Mouse (Mus musculus): ENCODE data around the gene Jdp2. TPM values are rescaled to one million over a fixed set of nuclear protein-coding genes. Genes with fewer than 3 reads are reported as not detected.

Jdp2 gene
- polyA plus RNA-seq, 1 experiment from 2014 or later, result 0.10 TPM

GRCm38 (mm10) chr12:85581261-85582066, 17.4 kb upstream of the Jdp2 start:
- Histone ChIP-seq H3K9ac (replicated peaks) (no peak overlapping the region), H3K4me1 (peaks cover 12% of the 10 kb centered on the region), H3K27ac (replicated peaks) (peak overlapping the region; percentile 53), H3K4me3 (no peak overlapping the region), H3K36me3 (no peaks in the 10 kb centered on the region), H3K27me3 (no peaks in the 10 kb centered on the region), H3K4me2 (replicated peaks) (peak overlapping the region; percentile 17; the same call in 1 of the 2 replicates), H3K9me3 (no peaks in the 10 kb centered on the region)
- 32% methylated on average over 15 of the region's 15 CpGs for WGBS
- ATAC-seq (replicated peaks), result peak; percentile 80

GRCm38 (mm10) chr12:85582067-85582316, 16.8 kb upstream of the Jdp2 start:
- no peak for ATAC-seq (replicated peaks)
- Histone ChIP-seq H3K9ac (replicated peaks) (no peak overlapping the region), H3K36me3 (no peaks in the 10 kb centered on the region), H3K4me3 (no peak overlapping the region), H3K27ac (replicated peaks) (peak overlapping the region; percentile 53; the same call in 1 of the 2 replicates), H3K4me1 (peaks cover 12% of the 10 kb centered on the region), H3K27me3 (no peaks in the 10 kb centered on the region), H3K4me2 (replicated peaks) (no peak overlapping the region), H3K9me3 (no peaks in the 10 kb centered on the region)
- WGBS, result 58% methylated on average over 5 of the region's 5 CpGs

- no peak for ATAC-seq (replicated peaks)
- Histone ChIP-seq H3K27ac (replicated peaks) (no peak overlapping the region), H3K4me3 (no peak overlapping the region), H3K9me3 (no peaks in the 10 kb centered on the region), H3K36me3 (no peaks in the 10 kb centered on the region), H3K9ac (replicated peaks) (no peak overlapping the region), H3K4me2 (replicated peaks) (no peak overlapping the region), H3K27me3 (no peaks in the 10 kb centered on the region), H3K4me1 (peaks cover 12% of the 10 kb centered on the region)
- 75% methylated on average over 11 of the region's 11 CpGs for WGBS
Measured at GRCm38 (mm10) chr12:85585761-85586258, 13.0 kb upstream of the Jdp2 start.

GRCm38 (mm10) chr12:85589870-85590382, 8.9 kb upstream of the Jdp2 start:
- 71% methylated on average over 5 of the region's 5 CpGs for WGBS
- no peak for ATAC-seq (replicated peaks)

GRCm38 (mm10) chr12:85592943-85593342, 5.9 kb upstream of the Jdp2 start:
- H3K4me2 ChIP-seq (replicated peaks), result no peak overlapping the region
- ATAC-seq (replicated peaks), result no peak
- no peak overlapping the region for H3K27ac ChIP-seq (replicated peaks)
- peaks cover under 1% of the 10 kb centered on the region; the same call in 1 of the 2 replicates for H3K4me1 ChIP-seq
- no peak overlapping the region for H3K9ac ChIP-seq (replicated peaks)
- no peak overlapping the region for H3K4me3 ChIP-seq
- no peaks in the 10 kb centered on the region for H3K36me3 ChIP-seq
- 87% methylated on average over 9 of the region's 9 CpGs for WGBS
- H3K9me3 ChIP-seq, result no peaks in the 10 kb centered on the region
- peaks cover 1% of the 10 kb centered on the region; the same call in 1 of the 2 replicates for H3K27me3 ChIP-seq

More at GRCm38 (mm10) chr12:85589870-85590382, 8.9 kb upstream of the Jdp2 start:
- no peak overlapping the region for H3K4me3 ChIP-seq
- no peaks in the 10 kb centered on the region for H3K9me3 ChIP-seq
- H3K4me1 ChIP-seq, result no peaks in the 10 kb centered on the region
- H3K4me2 ChIP-seq (replicated peaks), result no peak overlapping the region
- no peaks in the 10 kb centered on the region for H3K27me3 ChIP-seq
- H3K9ac ChIP-seq (replicated peaks), result no peak overlapping the region
- no peak overlapping the region for H3K27ac ChIP-seq (replicated peaks)
- H3K36me3 ChIP-seq, result no peaks in the 10 kb centered on the region

- H3K4me3 ChIP-seq, result no peak overlapping the region
- 92% methylated on average over 2 of the region's 2 CpGs for WGBS
- no peak overlapping the region for H3K27ac ChIP-seq (replicated peaks)
- no peak overlapping the region for H3K9ac ChIP-seq (replicated peaks)
- ATAC-seq (replicated peaks), result no peak
- H3K36me3 ChIP-seq, result no peaks in the 10 kb centered on the region
- H3K4me1 ChIP-seq, result peaks cover 12% of the 10 kb centered on the region
- no peaks in the 10 kb centered on the region for H3K9me3 ChIP-seq
- H3K27me3 ChIP-seq, result peaks cover 4% of the 10 kb centered on the region; the same call in 1 of the 2 replicates
- H3K4me2 ChIP-seq (replicated peaks), result no peak overlapping the region
Measured at GRCm38 (mm10) chr12:85594390-85594789, 4.4 kb upstream of the Jdp2 start.

GRCm38 (mm10) chr12:85598053-85598452, 774 bp upstream of the Jdp2 start:
- H3K4me1 ChIP-seq, result peaks cover 35% of the 10 kb centered on the region
- H3K4me2 ChIP-seq (replicated peaks), result peak overlapping the region; percentile 94
- H3K9ac ChIP-seq (replicated peaks), result no peak overlapping the region; the same call in 1 of the 2 replicates
- peak overlapping the region; percentile 82 for H3K4me3 ChIP-seq
- WGBS, result 56% methylated on average over 11 of the region's 11 CpGs
- no peak overlapping the region for H3K27ac ChIP-seq (replicated peaks)
- H3K36me3 ChIP-seq, result no peaks in the 10 kb centered on the region
- ATAC-seq (replicated peaks), result no peak
- H3K27me3 ChIP-seq, result peaks cover 4% of the 10 kb centered on the region; the same call in 1 of the 2 replicates
- no peaks in the 10 kb centered on the region for H3K9me3 ChIP-seq

- no peaks in the 10 kb centered on the region for H3K36me3 ChIP-seq
- peak overlapping the region; percentile 75; the same call in 1 of the 2 replicates for H3K27ac ChIP-seq (replicated peaks)
- H3K9ac ChIP-seq (replicated peaks), result peak overlapping the region; percentile 82
- H3K9me3 ChIP-seq, result no peaks in the 10 kb centered on the region
- peak overlapping the region; percentile 82 for H3K4me3 ChIP-seq
- H3K4me2 ChIP-seq (replicated peaks), result peak overlapping the region; percentile 94
- WGBS, result under 1% methylated on average over 46 of the region's 49 CpGs
- peaks cover 4% of the 10 kb centered on the region; the same call in 1 of the 2 replicates for H3K27me3 ChIP-seq
- H3K4me1 ChIP-seq, result peaks cover 35% of the 10 kb centered on the region
- ATAC-seq (replicated peaks), result peak; percentile 57; the same call in 1 of the 2 replicates
Measured at GRCm38 (mm10) chr12:85599478-85600152, 788 bp downstream of the Jdp2 start.

- ATAC-seq (replicated peaks), result no peak
- no peak overlapping the region for H3K27ac ChIP-seq (replicated peaks)
- H3K4me2 ChIP-seq (replicated peaks), result peak overlapping the region; percentile 94; the same call in 1 of the 2 replicates
- H3K9ac ChIP-seq (replicated peaks), result 0 out of 2 replicates have a peak overlapping the region, but pooled peaks have one; percentile 82
- H3K27me3 ChIP-seq, result peaks cover 4% of the 10 kb centered on the region; the same call in 1 of the 2 replicates
- no peaks in the 10 kb centered on the region for H3K9me3 ChIP-seq
- H3K4me1 ChIP-seq, result peaks cover 35% of the 10 kb centered on the region
- H3K36me3 ChIP-seq, result no peaks in the 10 kb centered on the region
- peak overlapping the region; percentile 82; the same call in 1 of the 2 replicates for H3K4me3 ChIP-seq
- WGBS, result 58% methylated on average over 7 of the region's 7 CpGs
Measured at GRCm38 (mm10) chr12:85600637-85601036, 1.8 kb downstream of the Jdp2 start.

GRCm38 (mm10) chr12:85601531-85601930, 2.7 kb downstream of the Jdp2 start:
- H3K4me1 ChIP-seq, result peaks cover 35% of the 10 kb centered on the region
- H3K27me3 ChIP-seq, result peaks cover 4% of the 10 kb centered on the region; the same call in 1 of the 2 replicates
- no peak overlapping the region for H3K9ac ChIP-seq (replicated peaks)
- no peaks in the 10 kb centered on the region for H3K36me3 ChIP-seq
- no peaks in the 10 kb centered on the region for H3K9me3 ChIP-seq
- WGBS, result 63% methylated on average over 6 of the region's 6 CpGs
- H3K4me3 ChIP-seq, result no peak overlapping the region
- H3K27ac ChIP-seq (replicated peaks), result no peak overlapping the region
- no peak overlapping the region for H3K4me2 ChIP-seq (replicated peaks)
- peak; percentile 19; the same call in 1 of the 2 replicates for ATAC-seq (replicated peaks)

- Histone ChIP-seq H3K36me3 (no peaks in the 10 kb centered on the region), H3K4me1 (peaks cover 35% of the 10 kb centered on the region), H3K27me3 (peaks cover 4% of the 10 kb centered on the region; the same call in 1 of the 2 replicates), H3K9ac (replicated peaks) (no peak overlapping the region), H3K4me3 (no peak overlapping the region), H3K27ac (replicated peaks) (no peak overlapping the region), H3K4me2 (replicated peaks) (no peak overlapping the region), H3K9me3 (no peaks in the 10 kb centered on the region)
- ATAC-seq (replicated peaks), result no peak
- 82% methylated on average over 2 of the region's 2 CpGs for WGBS
Measured at GRCm38 (mm10) chr12:85602153-85602552, 3.3 kb downstream of the Jdp2 start.

- Histone ChIP-seq H3K27ac (replicated peaks) (no peak overlapping the region), H3K36me3 (no peaks in the 10 kb centered on the region), H3K27me3 (peaks cover 4% of the 10 kb centered on the region; the same call in 1 of the 2 replicates), H3K4me3 (no peak overlapping the region), H3K4me2 (replicated peaks) (no peak overlapping the region), H3K9ac (replicated peaks) (no peak overlapping the region), H3K4me1 (peaks cover 35% of the 10 kb centered on the region), H3K9me3 (no peaks in the 10 kb centered on the region)
- WGBS, result 83% methylated on average over 12 of the region's 12 CpGs
- no peak for ATAC-seq (replicated peaks)
Measured at GRCm38 (mm10) chr12:85602811-85603210, 4.0 kb downstream of the Jdp2 start.
